Mouse (Mus musculus): ENCODE measurements at regions not wholly inside any gene's neighbourhood (a gene's known extent, or its start where the extent isn't known, plus 50 kb on each side); places are given as distances from the start of the nearest gene placed in this dataset.
A peak's percentile ranks its signal among the peaks of the same experiment; 100 is the strongest.

DNA sequence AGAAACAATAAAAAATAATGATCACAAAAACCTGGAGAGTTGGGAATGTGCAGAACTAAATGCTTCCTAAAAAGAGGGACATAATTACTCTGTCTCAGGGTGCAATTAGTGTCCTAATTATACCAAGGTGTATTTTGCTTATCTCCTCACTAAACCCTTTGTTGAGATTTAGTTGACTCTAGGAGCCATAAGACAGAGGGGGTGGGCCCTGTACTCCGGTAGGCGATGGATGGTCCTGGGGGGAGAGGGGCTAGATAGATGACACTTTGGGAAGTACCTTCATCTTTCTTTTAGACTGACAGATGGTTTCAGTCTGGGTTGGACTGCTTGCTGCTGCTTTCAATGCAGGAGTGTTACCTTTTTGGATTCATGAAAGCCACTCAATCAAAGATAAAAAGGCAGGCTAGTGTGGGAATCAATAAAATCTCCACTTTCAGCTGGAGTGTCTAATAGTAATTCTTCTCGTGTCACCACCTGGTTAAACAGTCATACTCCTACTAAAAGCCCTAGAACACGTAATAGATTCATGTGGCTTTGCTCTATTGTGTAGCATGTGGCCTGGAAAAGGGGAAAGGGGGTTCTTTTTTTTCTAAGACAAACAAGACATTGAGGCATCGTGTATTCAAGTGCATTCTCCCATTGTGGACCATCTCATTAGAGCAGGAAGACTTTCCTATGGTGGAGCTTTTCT is 103.7 kb upstream of the Olfm4 start:
- WGBS, result 11% methylated on average over 5 of the region's 5 CpGs
- Histone ChIP-seq H3K9me3 (ENCODE audit: low read length) (no peaks in the 10 kb centered on the region), H3K4me2 (ENCODE audit: low read depth) (no peak overlapping the region), H3K27ac (ENCODE audit: low read depth, low read length) (peak overlapping the region; percentile 17; the same call in 1 of the 2 replicates), H3K36me3 (ENCODE audit: insufficient read depth) (no peaks in the 10 kb centered on the region), H3K4me1 (ENCODE audit: insufficient read depth) (peaks cover 13% of the 10 kb centered on the region; the same call in 1 of the 2 replicates), H3K9ac (no peak overlapping the region), H3K4me3 (ENCODE audit: low read depth, low read length) (no peak overlapping the region), H3K27me3 (ENCODE audit: insufficient read depth, low read length) (no peaks in the 10 kb centered on the region)
- no peak for TF ChIP-seq CTCF (IDR thresholded peaks at IDR 0.05; ENCODE audit: low read depth)
- peak; percentile 40; the same call in 1 of the 2 replicates for ATAC-seq
- no peak for DNase-seq

DNA sequence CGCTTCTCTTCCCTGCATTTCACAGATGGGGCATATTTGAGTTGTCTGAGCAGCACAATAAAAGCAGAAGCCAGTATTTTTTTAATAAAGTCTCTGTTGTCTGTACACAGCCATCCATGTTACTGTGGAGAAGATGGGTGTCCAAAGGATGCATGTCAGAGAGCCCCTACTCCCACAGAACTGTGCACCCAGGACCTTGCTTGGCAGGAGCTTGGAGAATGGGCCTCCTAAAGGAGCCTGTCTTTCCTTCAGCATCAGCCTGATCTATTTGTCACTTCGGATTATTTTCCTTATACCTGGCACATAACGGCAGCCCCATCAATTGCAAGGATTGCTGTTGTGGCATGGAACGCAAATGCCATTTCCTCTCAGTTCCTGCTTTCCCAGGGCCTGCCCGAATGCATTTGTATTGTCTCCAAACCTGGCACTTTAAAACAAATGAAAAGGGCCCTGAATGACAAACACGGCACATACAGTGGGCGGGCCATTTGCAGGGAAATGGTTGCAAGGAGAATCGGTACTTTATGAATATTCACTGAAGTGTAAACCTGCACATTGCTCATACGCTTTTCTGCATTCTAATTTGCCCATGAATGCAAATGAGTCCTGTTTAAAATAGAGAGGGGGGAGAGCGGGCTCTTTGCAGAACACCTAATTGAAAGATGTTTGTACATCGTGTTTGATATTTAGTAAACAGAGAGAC is 104.4 kb upstream of the Olfm4 start:
- WGBS, result 18% methylated on average over 11 of the region's 11 CpGs
- ATAC-seq, result peak; percentile 74

DNA sequence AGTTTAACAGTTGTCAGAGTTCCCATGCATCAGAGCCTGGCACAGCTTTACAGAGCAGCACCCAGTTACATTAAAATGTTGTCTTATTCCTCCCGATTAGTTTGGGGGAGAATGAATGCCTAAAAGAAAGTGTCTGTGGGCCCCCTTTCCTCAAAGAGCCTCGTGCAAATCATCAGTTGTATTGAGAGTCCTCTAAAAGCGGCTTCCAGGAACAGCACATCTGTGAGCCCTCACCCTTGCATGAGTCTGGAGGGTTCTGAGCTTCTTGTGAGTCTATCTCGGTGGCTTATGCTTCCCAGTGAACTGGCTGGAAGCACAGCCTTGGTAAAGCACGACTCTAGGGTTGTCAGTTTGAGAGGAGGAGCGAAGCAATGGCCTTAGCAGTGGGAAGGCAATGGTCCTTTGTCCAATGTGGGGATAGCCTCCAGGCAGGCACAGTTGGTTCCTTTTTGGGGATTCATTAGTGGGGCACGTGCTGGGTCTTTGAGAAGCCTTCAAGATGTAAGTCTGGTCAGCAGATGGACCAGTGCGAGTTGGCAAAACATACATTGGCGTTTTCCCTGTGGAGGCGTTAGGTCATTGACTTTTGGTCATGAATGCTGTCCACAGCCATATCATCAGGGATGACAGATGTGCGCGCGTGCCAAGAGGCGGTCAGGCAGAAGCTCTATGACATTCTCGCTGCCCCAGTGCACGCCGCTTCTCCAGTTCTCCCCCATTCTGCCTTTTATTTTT is 105.4 kb upstream of the Olfm4 start:
- DNase-seq, result no peak
- H3K27me3 ChIP-seq (ENCODE audit: insufficient read depth, low read length), result no peaks in the 10 kb centered on the region
- ATAC-seq, result no peak
- no peaks in the 10 kb centered on the region for H3K9me3 ChIP-seq (ENCODE audit: low read length)
- no peak overlapping the region for H3K27ac ChIP-seq (ENCODE audit: low read depth, low read length)
- no peaks in the 10 kb centered on the region for H3K36me3 ChIP-seq (ENCODE audit: insufficient read depth)
- no peak overlapping the region for H3K9ac ChIP-seq
- no peak for TF ChIP-seq CTCF (IDR thresholded peaks at IDR 0.05; ENCODE audit: low read depth)
- H3K4me3 ChIP-seq (ENCODE audit: low read depth, low read length), result no peak overlapping the region
- WGBS, result 64% methylated on average over 17 of the region's 17 CpGs
- peaks cover 13% of the 10 kb centered on the region; the same call in 1 of the 2 replicates for H3K4me1 ChIP-seq (ENCODE audit: insufficient read depth)
- no peak overlapping the region for H3K4me2 ChIP-seq (ENCODE audit: low read depth)

More for the DNA sequence above, 104.4 kb upstream of the Olfm4 start:
- no peaks in the 10 kb centered on the region for H3K9me3 ChIP-seq (ENCODE audit: low read length)
- no peaks in the 10 kb centered on the region for H3K36me3 ChIP-seq (ENCODE audit: insufficient read depth)
- peak overlapping the region; percentile 67; the same call in 1 of the 2 replicates for H3K27ac ChIP-seq (ENCODE audit: low read depth, low read length)
- H3K27me3 ChIP-seq (ENCODE audit: insufficient read depth, low read length), result no peaks in the 10 kb centered on the region
- no peak for TF ChIP-seq CTCF (IDR thresholded peaks at IDR 0.05; ENCODE audit: low read depth)
- peaks cover 13% of the 10 kb centered on the region; the same call in 1 of the 2 replicates for H3K4me1 ChIP-seq (ENCODE audit: insufficient read depth)
- no peak overlapping the region for H3K9ac ChIP-seq
- peak; percentile 57 for DNase-seq
- no peak overlapping the region for H3K4me3 ChIP-seq (ENCODE audit: low read depth, low read length)
- H3K4me2 ChIP-seq (ENCODE audit: low read depth), result no peak overlapping the region

DNA sequence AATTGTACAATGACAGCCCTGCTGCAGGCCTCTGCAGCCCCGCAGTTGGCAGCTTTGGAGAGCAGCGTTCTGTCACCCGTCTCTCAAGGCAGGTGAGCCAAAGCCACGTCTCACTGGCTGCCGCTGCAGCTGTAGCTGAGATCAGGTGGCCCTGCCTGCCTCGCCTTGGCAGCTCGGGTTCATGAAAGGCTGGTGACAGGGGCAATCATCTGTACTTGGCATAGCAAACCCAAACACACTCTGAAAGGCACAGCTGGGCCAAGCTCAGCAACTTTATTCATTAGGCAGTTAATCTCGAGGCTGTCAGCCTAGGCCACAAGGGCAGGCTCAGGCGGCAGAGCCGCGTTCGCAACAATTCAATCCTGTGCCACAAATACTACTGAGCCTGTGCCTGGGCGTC is 102.0 kb upstream of the Pcdh8 start:
- WGBS, result 14% methylated on average over 13 of the region's 13 CpGs

DNA sequence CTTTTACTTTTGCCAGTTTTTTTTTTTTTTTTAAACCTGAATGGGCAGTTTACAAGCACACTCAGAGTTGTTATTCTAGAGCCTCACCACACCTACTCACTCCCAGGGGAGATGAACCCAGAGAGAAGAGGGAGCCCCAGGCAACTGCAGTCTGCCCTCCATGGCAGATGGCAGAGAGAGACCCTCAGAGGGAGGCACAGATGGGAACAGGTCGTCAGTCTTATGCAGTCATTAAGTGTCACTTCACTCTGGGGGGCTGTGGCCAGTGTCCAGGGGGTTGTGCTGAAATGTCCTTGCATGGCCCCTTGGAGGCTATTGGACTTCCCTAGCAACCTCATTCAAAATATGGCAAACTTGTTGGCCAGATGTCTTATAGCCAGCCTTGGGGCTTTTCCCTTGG is 101.3 kb upstream of the Pcdh8 start:
- Histone ChIP-seq H3K36me3 (ENCODE audit: insufficient read depth) (no peaks in the 10 kb centered on the region), H3K4me3 (ENCODE audit: low read depth, low read length) (no peak overlapping the region), H3K27me3 (ENCODE audit: insufficient read depth, low read length) (no peaks in the 10 kb centered on the region), H3K27ac (ENCODE audit: low read depth, low read length) (no peak overlapping the region), H3K4me1 (ENCODE audit: insufficient read depth) (no peaks in the 10 kb centered on the region), H3K4me2 (ENCODE audit: low read depth) (no peak overlapping the region), H3K9ac (no peak overlapping the region), H3K9me3 (ENCODE audit: low read length) (no peaks in the 10 kb centered on the region)
- no peak for TF ChIP-seq CTCF (IDR thresholded peaks at IDR 0.05; ENCODE audit: low read depth)
- DNase-seq (no peak), ATAC-seq (peak; percentile 32)
- WGBS, result 10% methylated on average over 1 of the region's 1 CpGs

More for the DNA sequence above, 102.0 kb upstream of the Pcdh8 start:
- no peak overlapping the region for H3K4me3 ChIP-seq (ENCODE audit: low read depth, low read length)
- no peaks in the 10 kb centered on the region for H3K9me3 ChIP-seq (ENCODE audit: low read length)
- H3K4me1 ChIP-seq (ENCODE audit: insufficient read depth), result no peaks in the 10 kb centered on the region
- DNase-seq (peak; percentile 56), ATAC-seq (peak; percentile 89)
- no peak overlapping the region for H3K27ac ChIP-seq (ENCODE audit: low read depth, low read length)
- no peaks in the 10 kb centered on the region for H3K36me3 ChIP-seq (ENCODE audit: insufficient read depth)
- TF ChIP-seq CTCF (IDR thresholded peaks at IDR 0.05; ENCODE audit: low read depth), result no peak
- H3K4me2 ChIP-seq (ENCODE audit: low read depth), result no peak overlapping the region
- no peaks in the 10 kb centered on the region for H3K27me3 ChIP-seq (ENCODE audit: insufficient read depth, low read length)
- H3K9ac ChIP-seq, result no peak overlapping the region

DNA sequence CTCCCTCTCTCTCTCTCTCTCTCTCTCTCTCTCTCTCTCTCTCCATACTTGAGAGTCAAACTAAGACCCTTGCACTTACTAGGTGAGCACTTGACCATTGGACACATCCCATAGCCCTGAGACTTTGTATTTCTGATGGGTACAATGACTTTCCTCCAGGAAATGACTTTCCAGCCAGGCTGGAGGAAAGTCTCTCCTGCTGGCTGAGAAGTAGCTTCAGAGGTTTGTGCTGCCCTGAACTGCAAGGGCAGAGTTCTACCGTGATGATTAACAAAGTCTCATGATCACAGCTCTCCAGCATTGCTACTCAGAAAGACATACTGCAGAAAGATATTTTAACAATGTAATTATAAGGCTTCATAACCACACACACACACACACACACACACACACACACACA is 98.2 kb upstream of the Pcdh8 start:
- WGBS, result 73% methylated on average over 1 of the region's 1 CpGs
- Histone ChIP-seq H3K9ac (no peak overlapping the region), H3K27ac (ENCODE audit: low read depth, low read length) (no peak overlapping the region), H3K27me3 (ENCODE audit: insufficient read depth, low read length) (no peaks in the 10 kb centered on the region), H3K4me1 (ENCODE audit: insufficient read depth) (no peaks in the 10 kb centered on the region), H3K36me3 (ENCODE audit: insufficient read depth) (no peaks in the 10 kb centered on the region), H3K4me2 (ENCODE audit: low read depth) (no peak overlapping the region), H3K9me3 (ENCODE audit: low read length) (no peaks in the 10 kb centered on the region), H3K4me3 (ENCODE audit: low read depth, low read length) (no peak overlapping the region)
- TF ChIP-seq CTCF (IDR thresholded peaks at IDR 0.05; ENCODE audit: low read depth), result no peak
- no peak for DNase-seq
- no peak for ATAC-seq

Data from forebrain, postnatal 0 days (tissue).